Mouse (Mus musculus): ENCODE data around the gene Celsr3.
A peak's percentile ranks its signal among the peaks of the same experiment; 100 is the strongest.

Celsr3 gene

GRCm38 (mm10) chr9:108807674-108808073, 18.4 kb upstream of the Celsr3 start:
- DNase-seq (ENCODE audit: low spot score), result no peak

- DNase-seq (ENCODE audit: low spot score), result peak; percentile 96
Measured at GRCm38 (mm10) chr9:108808163-108808665, 17.9 kb upstream of the Celsr3 start, which contains the start of gene Nckipsd. TSS of gene Nckipsd (plus strand) at chr9:108808368.

- DNase-seq (ENCODE audit: low spot score), result no peak
Measured at GRCm38 (mm10) chr9:108809188-108809587, 16.9 kb upstream of the Celsr3 start.

- DNase-seq (ENCODE audit: low spot score), result no peak
Measured at GRCm38 (mm10) chr9:108809723-108810122, 16.4 kb upstream of the Celsr3 start.

GRCm38 (mm10) chr9:108810516-108810915, 15.6 kb upstream of the Celsr3 start:
- DNase-seq (ENCODE audit: low spot score), result no peak

GRCm38 (mm10) chr9:108815557-108815956, 10.6 kb upstream of the Celsr3 start:
- DNase-seq (ENCODE audit: low spot score), result no peak

GRCm38 (mm10) chr9:108819495-108819894, 6.6 kb upstream of the Celsr3 start:
- DNase-seq (ENCODE audit: low spot score), result peak; percentile 76

- no peak for DNase-seq (ENCODE audit: low spot score)
Measured at GRCm38 (mm10) chr9:108820077-108820476, 6.0 kb upstream of the Celsr3 start.

GRCm38 (mm10) chr9:108824144-108824685, 1.9 kb upstream of the Celsr3 start:
- DNase-seq (ENCODE audit: low spot score), result peak; percentile 43

- DNase-seq (ENCODE audit: low spot score), result peak; percentile 85
Measured at GRCm38 (mm10) chr9:108824755-108825413, 1.2 kb upstream of the Celsr3 start.

- peak; percentile 79 for DNase-seq (ENCODE audit: low spot score)
Measured at GRCm38 (mm10) chr9:108826700-108827340, 700 bp downstream of the Celsr3 start.

GRCm38 (mm10) chr9:108827454-108827853, 1.3 kb downstream of the Celsr3 start:
- no peak for DNase-seq (ENCODE audit: low spot score)

- no peak for DNase-seq (ENCODE audit: low spot score)
Measured at GRCm38 (mm10) chr9:108827906-108828305, 1.8 kb downstream of the Celsr3 start.

- DNase-seq (ENCODE audit: low spot score), result no peak
Measured at GRCm38 (mm10) chr9:108831637-108832036, 5.5 kb downstream of the Celsr3 start.

- DNase-seq (ENCODE audit: low spot score), result peak; percentile 98
Measured at GRCm38 (mm10) chr9:108832390-108833108, 6.4 kb downstream of the Celsr3 start.

GRCm38 (mm10) chr9:108842989-108843388, 16.9 kb downstream of the Celsr3 start:
- DNase-seq (ENCODE audit: low spot score), result peak; percentile 22

GRCm38 (mm10) chr9:108845390-108845789, 19.3 kb downstream of the Celsr3 start:
- peak; percentile 3 for DNase-seq (ENCODE audit: low spot score)

GRCm38 (mm10) chr9:108847374-108847773, 21.3 kb downstream of the Celsr3 start:
- DNase-seq (ENCODE audit: low spot score), result no peak

- no peak for DNase-seq (ENCODE audit: low spot score)
Measured at GRCm38 (mm10) chr9:108848419-108848818, 22.3 kb downstream of the Celsr3 start.

- DNase-seq (ENCODE audit: low spot score), result no peak
Measured at GRCm38 (mm10) chr9:108852976-108853375, 26.9 kb downstream of the Celsr3 start, which contains the start of gene Slc26a6. TSS of gene Slc26a6 (plus strand) at chr9:108853283.

- DNase-seq (ENCODE audit: low spot score), result peak; percentile 97
Measured at GRCm38 (mm10) chr9:108853635-108854240, 27.6 kb downstream of the Celsr3 start.

- peak; percentile 92 for DNase-seq (ENCODE audit: low spot score)
Measured at GRCm38 (mm10) chr9:108854241-108854696, 28.1 kb downstream of the Celsr3 start.
